Mouse (Mus musculus): ENCODE data around the gene Hepacam. TPM values are rescaled to one million over a fixed set of nuclear protein-coding genes. Genes with fewer than 3 reads are reported as not detected.

Hepacam gene
- polyA plus RNA-seq, 1 experiment, result not detected

DNA sequence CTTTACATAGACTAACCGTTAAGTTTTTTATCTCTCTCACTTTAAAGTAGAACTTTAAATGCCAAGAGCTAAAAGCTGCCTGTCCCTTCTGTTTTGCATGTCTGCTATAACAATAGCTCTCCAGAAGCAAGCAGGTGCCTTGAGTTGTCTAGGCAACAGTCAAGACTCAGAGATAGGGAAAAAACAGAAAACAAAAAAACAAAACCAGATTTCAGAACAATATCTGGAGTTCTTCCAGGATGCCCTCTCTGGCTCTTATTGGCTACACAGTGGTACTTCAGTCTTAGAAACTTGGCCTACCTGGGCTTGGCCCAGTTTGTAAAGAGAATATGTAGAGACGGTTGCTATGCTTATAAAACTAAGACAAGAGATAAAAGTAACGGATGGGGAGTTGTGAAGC is 2.8 kb upstream of the Hepacam start:
- TF ChIP-seq POLR2A (IDR thresholded peaks at IDR 0.05; ENCODE audit: low read depth, low read length), result no peak
- no peak for TF ChIP-seq CTCF (IDR thresholded peaks at IDR 0.05; ENCODE audit: extremely low read depth, insufficient read depth, insufficient read length, insufficient replicate concordance)
- 85% methylated on average over 3 of the region's 3 CpGs for WGBS
- Histone ChIP-seq H3K27ac (ENCODE audit: insufficient read depth, low read length) (no peak overlapping the region), H3K4me1 (ENCODE audit: control insufficient read depth, insufficient read depth, insufficient read length) (no peaks in the 10 kb centered on the region), H3K27me3 (ENCODE audit: control insufficient read depth, insufficient read depth, low read length) (no peaks in the 10 kb centered on the region), H3K4me3 (ENCODE audit: extremely low read depth, insufficient read depth, insufficient read length) (no peak overlapping the region), H3K36me3 (ENCODE audit: control insufficient read depth, insufficient read depth, low read length) (no peaks in the 10 kb centered on the region)
- DNase-seq (ENCODE audit: low read depth in 1 of 2, low spot score in 2 of 2), result no peak

GRCm38 (mm10) chr9:37365706-37366105 is 1.4 kb upstream of the Hepacam start:
- Histone ChIP-seq H3K27me3 (ENCODE audit: control insufficient read depth, insufficient read depth, low read length) (no peaks in the 10 kb centered on the region), H3K4me1 (ENCODE audit: control insufficient read depth, insufficient read depth, insufficient read length) (no peaks in the 10 kb centered on the region), H3K4me3 (ENCODE audit: extremely low read depth, insufficient read depth, insufficient read length) (no peak overlapping the region), H3K27ac (ENCODE audit: insufficient read depth, low read length) (no peak overlapping the region), H3K36me3 (ENCODE audit: control insufficient read depth, insufficient read depth, low read length) (no peaks in the 10 kb centered on the region)
- 61% methylated on average over 5 of the region's 5 CpGs for WGBS
- TF ChIP-seq CTCF (IDR thresholded peaks at IDR 0.05; ENCODE audit: extremely low read depth, insufficient read depth, insufficient read length, insufficient replicate concordance), result no peak
- TF ChIP-seq POLR2A (IDR thresholded peaks at IDR 0.05; ENCODE audit: low read depth, low read length), result no peak
- no peak for DNase-seq (ENCODE audit: low read depth in 1 of 2, low spot score in 2 of 2)

DNA sequence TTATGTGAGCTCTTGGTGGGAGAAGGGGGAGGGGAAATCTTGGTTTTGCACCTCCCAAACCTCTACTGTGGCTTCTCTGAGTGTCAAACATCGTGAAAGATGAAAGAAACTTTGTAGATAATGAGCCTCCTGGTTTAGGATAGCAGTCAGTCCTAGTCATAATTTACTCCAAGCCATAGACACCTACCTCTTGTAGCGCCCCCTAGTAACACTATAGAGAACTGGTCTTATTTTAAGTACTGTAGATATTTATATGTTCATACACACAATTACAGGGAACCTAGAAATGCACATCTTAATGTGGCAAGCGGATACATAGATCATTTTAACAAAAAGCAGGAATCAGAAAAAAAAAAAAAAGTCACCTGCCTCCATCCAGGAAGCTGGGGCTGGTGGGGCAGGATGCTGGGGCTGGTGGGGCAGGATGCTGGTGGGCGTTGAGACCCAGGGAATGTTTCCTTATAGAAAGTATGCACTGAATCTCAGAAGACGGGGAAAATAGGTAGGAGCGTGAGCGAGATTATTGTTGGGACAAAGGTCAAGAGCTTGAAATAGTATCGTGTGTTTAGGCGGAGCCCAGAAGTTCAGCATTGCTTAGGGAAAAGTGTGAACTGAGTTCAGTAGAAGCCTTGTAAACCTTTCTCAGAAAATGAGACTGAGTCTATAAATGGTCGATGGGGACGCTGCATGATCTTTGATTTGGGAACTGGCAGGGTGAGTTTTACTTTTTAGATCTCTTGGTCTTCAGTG is 1.1 kb downstream of the Hepacam start:
- Histone ChIP-seq H3K4me1 (ENCODE audit: control insufficient read depth, insufficient read depth, insufficient read length) (no peaks in the 10 kb centered on the region), H3K27me3 (ENCODE audit: control insufficient read depth, insufficient read depth, low read length) (no peaks in the 10 kb centered on the region), H3K36me3 (ENCODE audit: control insufficient read depth, insufficient read depth, low read length) (no peaks in the 10 kb centered on the region), H3K4me3 (ENCODE audit: extremely low read depth, insufficient read depth, insufficient read length) (no peak overlapping the region), H3K27ac (ENCODE audit: insufficient read depth, low read length) (no peak overlapping the region)
- TF ChIP-seq CTCF (IDR thresholded peaks at IDR 0.05; ENCODE audit: extremely low read depth, insufficient read depth, insufficient read length, insufficient replicate concordance) (no peak), POLR2A (IDR thresholded peaks at IDR 0.05; ENCODE audit: low read depth, low read length) (no peak)
- DNase-seq (ENCODE audit: low read depth in 1 of 2, low spot score in 2 of 2), result no peak
- WGBS, result 82% methylated on average over 11 of the region's 11 CpGs

DNA sequence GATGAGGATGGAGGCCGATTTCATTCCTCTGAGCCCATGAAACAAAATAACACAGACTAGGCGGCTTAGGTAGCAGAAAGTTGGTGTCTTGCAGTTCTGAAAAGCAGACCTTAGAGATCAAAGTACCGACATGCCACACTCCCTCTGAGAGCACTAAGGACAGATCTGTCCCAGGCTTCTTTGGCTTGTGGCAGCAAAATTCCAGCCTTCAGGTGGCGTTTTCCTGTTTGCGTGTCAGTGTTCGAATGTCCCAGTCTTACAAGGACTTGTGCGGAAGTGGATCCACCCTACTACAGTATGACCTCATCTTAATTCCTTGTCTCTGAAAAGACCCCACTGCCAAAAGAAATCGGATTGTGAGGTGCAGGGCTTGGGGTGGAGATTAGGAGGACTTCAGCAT is 1.7 kb downstream of the Hepacam start:
- H3K27me3 ChIP-seq (ENCODE audit: control insufficient read depth, insufficient read depth, low read length), result no peaks in the 10 kb centered on the region
- TF ChIP-seq CTCF (IDR thresholded peaks at IDR 0.05; ENCODE audit: extremely low read depth, insufficient read depth, insufficient read length, insufficient replicate concordance), result no peak
- no peak for TF ChIP-seq POLR2A (IDR thresholded peaks at IDR 0.05; ENCODE audit: low read depth, low read length)
- 87% methylated on average over 8 of the region's 8 CpGs for WGBS
- no peak overlapping the region for H3K4me3 ChIP-seq (ENCODE audit: extremely low read depth, insufficient read depth, insufficient read length)
- DNase-seq (ENCODE audit: low read depth in 1 of 2, low spot score in 2 of 2), result no peak
- H3K36me3 ChIP-seq (ENCODE audit: control insufficient read depth, insufficient read depth, low read length), result no peaks in the 10 kb centered on the region
- H3K27ac ChIP-seq (ENCODE audit: insufficient read depth, low read length), result no peak overlapping the region
- no peaks in the 10 kb centered on the region for H3K4me1 ChIP-seq (ENCODE audit: control insufficient read depth, insufficient read depth, insufficient read length)

GRCm38 (mm10) chr9:37371232-37371801 is 4.2 kb downstream of the Hepacam start:
- DNase-seq (ENCODE audit: low read depth in 1 of 2, low spot score in 2 of 2), result no peak
- TF ChIP-seq POLR2A (IDR thresholded peaks at IDR 0.05; ENCODE audit: low read depth, low read length), result no peak
- WGBS, result 92% methylated on average over 7 of the region's 7 CpGs
- Histone ChIP-seq H3K27ac (ENCODE audit: insufficient read depth, low read length) (no peak overlapping the region), H3K4me3 (ENCODE audit: extremely low read depth, insufficient read depth, insufficient read length) (no peak overlapping the region), H3K36me3 (ENCODE audit: control insufficient read depth, insufficient read depth, low read length) (no peaks in the 10 kb centered on the region), H3K4me1 (ENCODE audit: control insufficient read depth, insufficient read depth, insufficient read length) (no peaks in the 10 kb centered on the region), H3K27me3 (ENCODE audit: control insufficient read depth, insufficient read depth, low read length) (no peaks in the 10 kb centered on the region)

DNA sequence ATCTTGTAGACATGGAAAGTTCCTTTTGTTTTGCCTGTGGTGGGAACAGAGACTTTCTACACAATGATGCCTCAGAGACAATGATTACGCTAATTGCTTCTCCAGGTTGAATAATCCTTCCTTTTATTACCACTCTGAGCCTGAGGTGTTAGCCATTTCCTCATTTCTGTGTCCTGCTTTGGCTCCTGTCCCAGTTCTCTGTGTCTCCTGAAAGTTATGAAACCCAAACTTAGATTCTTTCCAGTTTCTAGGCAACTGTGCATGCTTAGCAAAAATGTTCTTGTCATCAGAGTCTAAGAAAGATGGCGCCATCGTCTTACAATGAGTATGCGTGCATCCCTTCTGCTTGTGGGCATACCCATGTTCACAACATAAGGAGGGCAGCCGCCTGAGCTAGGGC is 8.6 kb downstream of the Hepacam start:
- H3K36me3 ChIP-seq (ENCODE audit: control insufficient read depth, insufficient read depth, low read length), result no peaks in the 10 kb centered on the region
- DNase-seq (ENCODE audit: low read depth in 1 of 2, low spot score in 2 of 2), result no peak
- WGBS, result 85% methylated on average over 5 of the region's 5 CpGs
- H3K27ac ChIP-seq (ENCODE audit: insufficient read depth, low read length), result no peak overlapping the region
- no peaks in the 10 kb centered on the region for H3K27me3 ChIP-seq (ENCODE audit: control insufficient read depth, insufficient read depth, low read length)
- TF ChIP-seq POLR2A (IDR thresholded peaks at IDR 0.05; ENCODE audit: low read depth, low read length), result no peak
- no peak for TF ChIP-seq CTCF (IDR thresholded peaks at IDR 0.05; ENCODE audit: extremely low read depth, insufficient read depth, insufficient read length, insufficient replicate concordance)
- H3K4me3 ChIP-seq (ENCODE audit: extremely low read depth, insufficient read depth, insufficient read length), result no peak overlapping the region
- H3K4me1 ChIP-seq (ENCODE audit: control insufficient read depth, insufficient read depth, insufficient read length), result no peaks in the 10 kb centered on the region

DNA sequence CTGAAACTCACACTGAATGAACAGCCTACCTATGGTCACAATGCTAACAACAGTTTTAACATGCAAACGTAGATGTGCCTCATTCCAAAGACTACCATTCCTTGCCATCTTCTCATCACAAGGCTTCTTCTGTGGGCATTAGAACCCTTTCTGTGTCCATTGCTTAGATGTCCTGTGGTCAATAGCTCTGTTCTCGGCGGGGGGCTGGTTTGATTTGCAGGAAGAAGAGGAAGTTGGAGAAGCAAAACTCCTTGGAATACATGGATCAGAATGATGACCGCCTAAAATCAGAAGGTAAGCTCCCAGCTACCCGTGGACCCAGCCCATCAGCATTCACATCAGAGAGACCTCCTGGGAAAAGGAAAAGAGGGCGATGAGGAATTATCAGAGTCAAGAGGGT is 16.0 kb downstream of the Hepacam start:
- no peak overlapping the region for H3K27ac ChIP-seq (ENCODE audit: insufficient read depth, low read length)
- H3K4me1 ChIP-seq (ENCODE audit: control insufficient read depth, insufficient read depth, insufficient read length), result peaks cover 4% of the 10 kb centered on the region; the same call in 1 of the 2 replicates
- no peak for DNase-seq (ENCODE audit: low read depth in 1 of 2, low spot score in 2 of 2)
- TF ChIP-seq POLR2A (IDR thresholded peaks at IDR 0.05; ENCODE audit: low read depth, low read length), result no peak
- TF ChIP-seq CTCF (IDR thresholded peaks at IDR 0.05; ENCODE audit: extremely low read depth, insufficient read depth, insufficient read length, insufficient replicate concordance), result no peak
- H3K27me3 ChIP-seq (ENCODE audit: control insufficient read depth, insufficient read depth, low read length), result peaks cover 5% of the 10 kb centered on the region
- no peaks in the 10 kb centered on the region for H3K36me3 ChIP-seq (ENCODE audit: control insufficient read depth, insufficient read depth, low read length)
- H3K4me3 ChIP-seq (ENCODE audit: extremely low read depth, insufficient read depth, insufficient read length), result no peak overlapping the region
- 90% methylated on average over 6 of the region's 6 CpGs for WGBS

All from spleen, adult 2 months (tissue).